10 mouse cellular contexts compared by ENCODE assay signal in genomic region chr12:116585001-116585400, GRCm38 (mm10).
A peak's percentile ranks its signal among the peaks of the same experiment; 100 is the strongest.
DNase-seq lines count a peak whose midpoint lies in the region; ATAC-seq and TF ChIP-seq lines count a peak whose summit lies in the region.
"Had no signal": no experiment of that assay in that cellular context is flagged by ENCODE, and none has a peak within 500 bp of the region (broad histone marks: within the 10 kb centered on the region; RNA-seq: fewer than 3 reads in every experiment).

No protein-coding gene starts in this region.

- no peak for TF ChIP-seq CTCF in intestine, postnatal 0 days (IDR thresholded peaks at IDR 0.05; ENCODE audit: low read depth)
- no peak for TF ChIP-seq CTCF in Patski (IDR thresholded peaks at IDR 0.05)
- TF ChIP-seq CTCF in olfactory bulb, adult 2 months (IDR thresholded peaks at IDR 0.05; ENCODE audit: insufficient read depth, low read depth, low read length): no peak
- no peak for TF ChIP-seq CTCF in gastrocnemius, adult 2 months (IDR thresholded peaks at IDR 0.05)

- no peak overlapping the region for H3K9ac ChIP-seq in intestine, embryonic 15.5 days
- no peak overlapping the region for H3K9ac ChIP-seq in intestine, postnatal 0 days (ENCODE audit: low read depth, low read length)
- H3K9ac ChIP-seq: liver, embryonic 15.5 days had no signal

- CTCF ChIA-PET in Patski (lab: Charles Lee): no interaction called here

- peak; percentile 58; the same call in 1 of the 2 replicates for ATAC-seq in intestine, embryonic 15.5 days
- ATAC-seq in intestine, postnatal 0 days: no peak
- ATAC-seq in Patski: peak; percentile 60

- H3K27me3 ChIP-seq in intestine, embryonic 15.5 days (replicated peaks): no peaks in the 10 kb centered on the region
- H3K27me3 ChIP-seq in intestine, postnatal 0 days (replicated peaks; ENCODE audit: control insufficient read depth, insufficient read depth, low read length): no peaks in the 10 kb centered on the region
- H3K27me3 ChIP-seq in Patski: no peaks in the 10 kb centered on the region
- H3K27me3 ChIP-seq: liver, embryonic 15.5 days had no signal

- intact Hi-C loops in gastrocnemius, adult 2 months (cut with DNase I): no loop called here

- peak; percentile 13 for DNase-seq in Patski (ENCODE audit: low read depth, low spot score)
- peak; percentile 71 for DNase-seq in kidney, postnatal 10 days
- DNase-seq in cerebellum, adult 18-20 months: no peak
- DNase-seq in gastrocnemius, postnatal 4 days (ENCODE audit: low spot score in 2 of 2): no peak
- DNase-seq in gastrocnemius, adult 2 months: no peak

- no peaks in the 10 kb centered on the region for H3K9me3 ChIP-seq in intestine, embryonic 15.5 days
- no peaks in the 10 kb centered on the region for H3K9me3 ChIP-seq in intestine, postnatal 0 days (ENCODE audit: control insufficient read depth)
- H3K9me3 ChIP-seq: liver, embryonic 15.5 days had no signal

- no peak overlapping the region for H3K4me3 ChIP-seq in intestine, embryonic 15.5 days (replicated peaks)
- no peak overlapping the region for H3K4me3 ChIP-seq in intestine, postnatal 0 days (ENCODE audit: low read depth, low read length)
- H3K4me3 ChIP-seq in olfactory bulb, adult 2 months (ENCODE audit: insufficient read depth, low read depth, low read length): no peak overlapping the region
- H3K4me3 ChIP-seq in gastrocnemius, adult 2 months: no peak overlapping the region
- H3K4me3 ChIP-seq: heart, adult 2 months; liver, embryonic 15.5 days had no signal

- peaks cover 8% of the 10 kb centered on the region for H3K4me1 ChIP-seq in intestine, embryonic 15.5 days (replicated peaks)
- H3K4me1 ChIP-seq in intestine, postnatal 0 days (replicated peaks; ENCODE audit: control insufficient read depth, insufficient read depth, low read length): no peaks in the 10 kb centered on the region
- peaks cover 19% of the 10 kb centered on the region for H3K4me1 ChIP-seq in olfactory bulb, adult 2 months (ENCODE audit: control insufficient read depth, insufficient read depth, low read length)
- H3K4me1 ChIP-seq: liver, embryonic 15.5 days had no signal

- no peaks in the 10 kb centered on the region for H3K36me3 ChIP-seq in intestine, embryonic 15.5 days
- no peaks in the 10 kb centered on the region for H3K36me3 ChIP-seq in intestine, postnatal 0 days (ENCODE audit: control insufficient read depth, insufficient read depth)
- H3K36me3 ChIP-seq: liver, embryonic 15.5 days had no signal

- no peak overlapping the region for H3K4me2 ChIP-seq in intestine, embryonic 15.5 days (replicated peaks)
- no peak overlapping the region for H3K4me2 ChIP-seq in intestine, postnatal 0 days (replicated peaks; ENCODE audit: low read depth)
- H3K4me2 ChIP-seq: liver, embryonic 15.5 days had no signal

- no peak overlapping the region for H3K27ac ChIP-seq in intestine, embryonic 15.5 days
- no peak overlapping the region for H3K27ac ChIP-seq in intestine, postnatal 0 days (ENCODE audit: low read depth, low read length)
- H3K27ac ChIP-seq in olfactory bulb, adult 2 months (ENCODE audit: insufficient read depth, low read depth, low read length): peak overlapping the region; percentile 64
- H3K27ac ChIP-seq in gastrocnemius, adult 2 months: no peak overlapping the region
- H3K27ac ChIP-seq: heart, adult 2 months; liver, embryonic 15.5 days had no signal

- POLR2A ChIA-PET in Patski (lab: Charles Lee): no interaction called here

- no peak for TF ChIP-seq POLR2A in olfactory bulb, adult 2 months (IDR thresholded peaks at IDR 0.05; ENCODE audit: insufficient read depth, low read depth, low read length)

- WGBS in intestine, embryonic 15.5 days: 20% methylated on average over 5 of the region's 5 CpGs
- 10% methylated on average over 5 of the region's 5 CpGs for WGBS in intestine, postnatal 0 days
- WGBS in olfactory bulb, adult 2 months: 12% methylated on average over 5 of the region's 5 CpGs

- in situ Hi-C loops in Patski (cut with MboI; ENCODE audit: low pct_unique_long_range_greater_than_20kb): no loop called here

Comparison
In these comparisons a context has a peak if more than half of its experiments do, and no peak if none do; other contexts are left out.
1. DNase-seq: peak in Patski (single experiment) and kidney, postnatal 10 days (single experiment); none in cerebellum, adult 18-20 months (0 of 2), gastrocnemius, postnatal 4 days (0 of 2) and gastrocnemius, adult 2 months (single experiment).